Mouse (Mus musculus): ENCODE data around the gene T2. TPM values are rescaled to one million over a fixed set of nuclear protein-coding genes. Genes with fewer than 3 reads are reported as not detected.

T2 gene
- polyA plus RNA-seq, 1 experiment from 2014 or later, result 0.31 TPM

GRCm38 (mm10) chr17:8421517-8421916 is 65.7 kb downstream of the T2 start:
- H3K27me3 ChIP-seq (ENCODE audit: control insufficient read depth, insufficient read depth, low read length), result no peaks in the 10 kb centered on the region
- DNase-seq (ENCODE audit: low spot score) (no peak), ATAC-seq (ENCODE audit: low FRiP score) (no peak)
- H3K36me3 ChIP-seq (replicated peaks; ENCODE audit: control insufficient read depth, insufficient read depth), result no peaks in the 10 kb centered on the region
- no peak overlapping the region for H3K9ac ChIP-seq
- no peaks in the 10 kb centered on the region for H3K4me1 ChIP-seq (replicated peaks; ENCODE audit: control insufficient read depth, insufficient read depth, low read length)
- H3K9me3 ChIP-seq (ENCODE audit: control insufficient read depth, low read length), result no peaks in the 10 kb centered on the region
- WGBS, result 57% methylated on average over 5 of the region's 5 CpGs
- no peak overlapping the region for H3K4me3 ChIP-seq (replicated peaks; ENCODE audit: low read length)
- no peak overlapping the region for H3K27ac ChIP-seq
- no peak overlapping the region for H3K4me2 ChIP-seq (replicated peaks)

- Histone ChIP-seq H3K27ac (no peak overlapping the region), H3K9me3 (ENCODE audit: control insufficient read depth, low read length) (no peaks in the 10 kb centered on the region), H3K27me3 (ENCODE audit: control insufficient read depth, insufficient read depth, low read length) (peaks cover 8% of the 10 kb centered on the region), H3K4me2 (replicated peaks) (no peak overlapping the region), H3K4me3 (replicated peaks; ENCODE audit: low read length) (no peak overlapping the region), H3K4me1 (replicated peaks; ENCODE audit: control insufficient read depth, insufficient read depth, low read length) (no peaks in the 10 kb centered on the region), H3K36me3 (replicated peaks; ENCODE audit: control insufficient read depth, insufficient read depth) (no peaks in the 10 kb centered on the region), H3K9ac (no peak overlapping the region)
- DNase-seq (ENCODE audit: low spot score) (no peak), ATAC-seq (ENCODE audit: low FRiP score) (no peak)
- 41% methylated on average over 2 of the region's 2 CpGs for WGBS
Measured at GRCm38 (mm10) chr17:8423283-8423682, 67.5 kb downstream of the T2 start.

GRCm38 (mm10) chr17:8429436-8429835 is 73.6 kb downstream of the T2 start:
- no peak for ATAC-seq (ENCODE audit: low FRiP score)
- Histone ChIP-seq H3K27me3 (ENCODE audit: control insufficient read depth, insufficient read depth, low read length) (peaks cover 70% of the 10 kb centered on the region), H3K4me3 (replicated peaks; ENCODE audit: low read length) (no peak overlapping the region), H3K4me1 (replicated peaks; ENCODE audit: control insufficient read depth, insufficient read depth, low read length) (no peaks in the 10 kb centered on the region; the same call in 1 of the 2 replicates), H3K36me3 (replicated peaks; ENCODE audit: control insufficient read depth, insufficient read depth) (no peaks in the 10 kb centered on the region), H3K27ac (no peak overlapping the region), H3K4me2 (replicated peaks) (no peak overlapping the region), H3K9ac (no peak overlapping the region), H3K9me3 (ENCODE audit: control insufficient read depth, low read length) (no peaks in the 10 kb centered on the region)
- no peak for DNase-seq (ENCODE audit: low spot score)
- under 1% methylated on average over 16 of the region's 16 CpGs for WGBS

DNA sequence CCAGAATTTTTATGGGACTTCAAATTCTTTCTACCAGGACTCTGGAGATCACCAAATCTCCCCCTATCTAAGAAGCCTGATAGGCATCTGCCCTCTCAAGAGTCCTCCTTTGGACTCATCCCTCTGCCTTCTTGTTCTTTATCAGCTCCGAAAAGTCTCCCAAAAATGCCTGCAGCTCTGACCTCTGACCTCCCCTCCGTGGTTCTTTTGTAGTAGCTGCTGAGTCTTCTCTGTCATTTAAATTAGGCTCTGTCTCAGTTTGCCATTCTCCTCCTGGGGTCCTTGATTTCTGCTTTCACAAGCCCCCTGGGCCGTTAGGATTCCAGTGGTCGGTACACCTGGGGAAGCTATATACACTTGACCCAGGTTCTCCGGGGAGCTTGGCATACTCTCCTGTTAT is 74.1 kb downstream of the T2 start:
- Histone ChIP-seq H3K36me3 (replicated peaks; ENCODE audit: control insufficient read depth, insufficient read depth) (no peaks in the 10 kb centered on the region), H3K4me1 (replicated peaks; ENCODE audit: control insufficient read depth, insufficient read depth, low read length) (no peaks in the 10 kb centered on the region; the same call in 1 of the 2 replicates), H3K9me3 (ENCODE audit: control insufficient read depth, low read length) (no peaks in the 10 kb centered on the region), H3K4me2 (replicated peaks) (no peak overlapping the region), H3K27me3 (ENCODE audit: control insufficient read depth, insufficient read depth, low read length) (peaks cover 74% of the 10 kb centered on the region), H3K27ac (no peak overlapping the region), H3K4me3 (replicated peaks; ENCODE audit: low read length) (no peak overlapping the region), H3K9ac (no peak overlapping the region)
- WGBS, result 1% methylated on average over 5 of the region's 5 CpGs
- ATAC-seq (ENCODE audit: low FRiP score) (no peak), DNase-seq (ENCODE audit: low spot score) (no peak)

DNA sequence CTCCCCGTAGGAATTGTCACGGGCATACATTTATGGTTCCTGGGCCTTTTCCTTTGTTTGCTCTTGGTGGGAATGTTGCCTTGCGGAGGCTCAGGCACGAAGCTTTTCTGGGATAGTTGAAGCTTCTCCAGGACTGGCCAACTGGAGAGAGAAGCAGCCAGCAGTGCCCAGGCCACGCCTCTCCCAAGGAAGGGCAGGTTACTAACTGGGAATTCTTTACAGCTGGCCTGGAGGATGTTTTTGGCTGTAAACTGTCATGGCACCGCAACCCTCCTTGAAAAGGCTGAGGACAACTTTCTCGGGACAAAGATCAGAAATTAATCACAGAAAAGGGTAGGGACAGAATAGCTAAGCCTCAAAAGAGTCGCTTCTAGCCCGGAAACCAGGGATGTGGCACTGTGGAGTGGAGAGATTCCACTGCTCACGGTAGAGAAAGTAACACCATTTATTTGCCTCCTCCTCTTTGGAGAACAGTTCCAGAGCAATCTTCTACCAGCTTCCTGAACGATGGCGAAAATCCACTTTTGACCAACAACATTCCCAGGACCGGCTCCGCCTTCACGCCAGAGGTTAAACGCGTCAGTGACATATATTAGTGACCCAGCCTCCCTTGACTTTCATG is 76.5 kb downstream of the T2 start:
- no peak for ATAC-seq (ENCODE audit: low FRiP score)
- Histone ChIP-seq H3K4me3 (replicated peaks; ENCODE audit: low read length) (no peak overlapping the region), H3K36me3 (replicated peaks; ENCODE audit: control insufficient read depth, insufficient read depth) (no peaks in the 10 kb centered on the region), H3K4me2 (replicated peaks) (no peak overlapping the region), H3K27ac (no peak overlapping the region), H3K4me1 (replicated peaks; ENCODE audit: control insufficient read depth, insufficient read depth, low read length) (no peaks in the 10 kb centered on the region; the same call in 1 of the 2 replicates), H3K27me3 (ENCODE audit: control insufficient read depth, insufficient read depth, low read length) (peaks cover 98% of the 10 kb centered on the region), H3K9me3 (ENCODE audit: control insufficient read depth, low read length) (no peaks in the 10 kb centered on the region), H3K9ac (no peak overlapping the region)
- 3% methylated on average over 17 of the region's 17 CpGs for WGBS
- DNase-seq (ENCODE audit: low spot score), result no peak

GRCm38 (mm10) chr17:8433121-8433977 is 77.6 kb downstream of the T2 start:
- H3K27ac ChIP-seq, result no peak overlapping the region
- H3K9me3 ChIP-seq (ENCODE audit: control insufficient read depth, low read length), result no peaks in the 10 kb centered on the region
- H3K36me3 ChIP-seq (replicated peaks; ENCODE audit: control insufficient read depth, insufficient read depth), result no peaks in the 10 kb centered on the region
- no peak for ATAC-seq (ENCODE audit: low FRiP score)
- H3K27me3 ChIP-seq (ENCODE audit: control insufficient read depth, insufficient read depth, low read length), result peaks cover 100% of the 10 kb centered on the region
- H3K9ac ChIP-seq, result no peak overlapping the region; the same call in 1 of the 2 replicates
- peak overlapping the region; percentile 10 for H3K4me3 ChIP-seq (replicated peaks; ENCODE audit: low read length)
- no peak for DNase-seq (ENCODE audit: low spot score)
- H3K4me2 ChIP-seq (replicated peaks), result peak overlapping the region; percentile 37
- no peaks in the 10 kb centered on the region; the same call in 1 of the 2 replicates for H3K4me1 ChIP-seq (replicated peaks; ENCODE audit: control insufficient read depth, insufficient read depth, low read length)
- under 1% methylated on average over 52 of the region's 52 CpGs for WGBS

DNA sequence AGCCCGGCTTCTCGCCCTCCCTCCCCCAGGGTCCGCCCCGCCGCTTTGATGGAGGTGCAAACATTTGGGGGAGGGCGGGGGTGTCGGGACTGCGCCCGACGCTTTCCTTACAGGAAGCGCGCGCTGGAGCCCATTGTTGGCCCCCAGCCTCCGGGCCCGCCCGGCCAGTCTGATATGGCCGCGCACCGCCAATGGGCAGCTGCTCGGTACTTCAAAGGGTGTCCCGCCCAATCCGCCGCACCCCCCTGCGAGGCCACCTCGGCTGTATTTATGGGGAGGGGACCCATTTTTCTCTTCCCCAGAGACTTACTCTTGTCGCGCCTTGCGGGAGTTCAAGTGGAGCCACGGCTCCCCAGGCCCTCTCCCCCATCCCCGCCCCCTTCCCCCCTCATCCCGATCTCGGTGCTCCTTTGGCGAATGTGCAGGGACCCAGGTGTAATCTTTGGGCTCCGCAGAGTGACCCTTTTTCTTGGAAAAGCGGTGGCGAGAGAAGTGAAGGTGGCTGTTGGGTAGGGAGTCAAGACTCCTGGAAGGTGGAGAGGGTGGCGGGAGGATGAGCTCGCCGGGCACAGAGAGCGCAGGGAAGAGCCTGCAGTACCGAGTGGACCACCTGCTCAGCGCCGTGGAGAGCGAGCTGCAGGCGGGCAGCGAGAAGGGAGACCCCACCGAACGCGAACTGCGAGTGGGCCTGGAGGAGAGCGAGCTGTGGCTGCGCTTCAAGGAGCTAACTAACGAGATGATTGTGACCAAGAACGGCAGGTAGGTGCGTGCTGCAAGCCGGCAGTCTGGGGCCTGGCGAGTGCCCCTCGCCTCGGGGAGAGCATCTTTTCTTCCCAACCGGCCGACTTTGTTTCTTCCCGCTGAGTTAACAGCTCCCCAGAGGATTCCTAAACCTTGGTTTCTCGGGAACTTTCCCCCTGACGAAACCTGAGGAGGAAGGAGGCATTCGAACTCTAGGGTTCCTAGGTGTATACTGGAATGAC is 78.5 kb downstream of the T2 start, which contains the start of gene T:
T (plus strand) TSS at position 446 of the 983 bp plus-strand sequence.
- Histone ChIP-seq H3K4me3 (replicated peaks; ENCODE audit: low read length) (peak within 1 kb of the TSS; percentile 10), H3K27ac (no peak within 1 kb of the TSS), H3K4me2 (replicated peaks) (peak within 1 kb of the TSS; percentile 37), H3K9me3 (ENCODE audit: control insufficient read depth, low read length) (no peaks in the 10 kb centered on the region), H3K27me3 (ENCODE audit: control insufficient read depth, insufficient read depth, low read length) (peaks cover 100% of the 10 kb centered on the region), H3K4me1 (replicated peaks; ENCODE audit: control insufficient read depth, insufficient read depth, low read length) (no peaks in the 10 kb centered on the region; the same call in 1 of the 2 replicates), H3K36me3 (replicated peaks; ENCODE audit: control insufficient read depth, insufficient read depth) (no peaks in the 10 kb centered on the region), H3K9ac (no peak within 1 kb of the TSS; the same call in 1 of the 2 replicates)
- WGBS, result under 1% methylated on average over 60 of the region's 65 CpGs
- no peak for ATAC-seq (ENCODE audit: low FRiP score)
- no peak for DNase-seq (ENCODE audit: low spot score)

DNA sequence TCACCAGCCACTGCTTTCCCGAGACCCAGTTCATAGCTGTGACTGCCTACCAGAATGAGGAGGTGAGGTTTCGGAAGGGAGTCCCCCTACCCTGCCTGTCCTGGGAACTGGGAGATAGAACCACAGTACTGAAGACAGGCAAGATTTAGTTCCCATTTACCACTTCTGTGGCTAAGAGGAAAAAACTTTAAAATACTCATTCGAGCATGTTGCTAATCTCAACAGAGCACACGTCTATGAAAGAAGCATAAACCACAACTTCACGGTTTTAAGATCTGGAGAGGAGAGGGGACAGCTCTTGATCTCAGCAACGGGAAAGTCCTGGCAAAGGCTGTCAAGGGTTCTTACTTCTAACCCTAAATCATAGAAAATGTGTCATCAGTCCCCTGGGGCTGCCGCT is 80.4 kb downstream of the T2 start:
- Histone ChIP-seq H3K9me3 (ENCODE audit: control insufficient read depth, low read length) (no peaks in the 10 kb centered on the region), H3K27ac (no peak overlapping the region), H3K4me2 (replicated peaks) (no peak overlapping the region), H3K4me3 (replicated peaks; ENCODE audit: low read length) (no peak overlapping the region), H3K27me3 (ENCODE audit: control insufficient read depth, insufficient read depth, low read length) (peaks cover 94% of the 10 kb centered on the region), H3K4me1 (replicated peaks; ENCODE audit: control insufficient read depth, insufficient read depth, low read length) (no peaks in the 10 kb centered on the region; the same call in 1 of the 2 replicates), H3K36me3 (replicated peaks; ENCODE audit: control insufficient read depth, insufficient read depth) (no peaks in the 10 kb centered on the region), H3K9ac (no peak overlapping the region)
- 24% methylated on average over 7 of the region's 7 CpGs for WGBS
- no peak for DNase-seq (ENCODE audit: low spot score)
- ATAC-seq (ENCODE audit: low FRiP score), result no peak
